Mouse (Mus musculus) liver, adult 2 months (tissue): Measurements from ENCODE around the gene Zfp366. TPM values are rescaled to one million over a fixed set of nuclear protein-coding genes. Genes with fewer than 3 reads are reported as not detected.
A peak's percentile ranks its signal among the peaks of the same experiment; 100 is the strongest.

Experiments
- DNase-seq: peaks from one replicate; pipeline ENCODE4 v3.0.0-alpha.2; 2011; ENCODE audit warnings: low read depth, low spot score; ENCODE audit errors: extremely low read depth
- H3K27ac ChIP-seq: fragments of 200-500 bp; replicated peaks from 2 replicates; pipeline ENCODE4 v1.5.1; 2012; ENCODE audit warnings: low read depth, mild to moderate bottlenecking, control low read depth, inconsistent platforms, low read length; ENCODE audit not compliant: insufficient read depth
- H3K27me3 ChIP-seq: fragments of 200-500 bp; 2 replicates; pipeline ENCODE4 v1.6.1; 2012; ENCODE audit warnings: mild to moderate bottlenecking, moderate library complexity, low read length, inconsistent platforms; ENCODE audit not compliant: control insufficient read depth, insufficient read depth
- H3K36me3 ChIP-seq: fragments of 200-500 bp; 2 replicates; pipeline ENCODE4 v1.6.1; 2012; ENCODE audit warnings: low read length, inconsistent platforms; ENCODE audit not compliant: control insufficient read depth, insufficient read depth
- H3K4me1 ChIP-seq: fragments of 200-500 bp; 2 replicates; pipeline ENCODE4 v1.6.1; 2011; ENCODE audit warnings: low read length; ENCODE audit not compliant: control insufficient read depth, insufficient read depth
- H3K4me3 ChIP-seq: fragments of 200-500 bp; 2 replicates; pipeline ENCODE4 v1.5.1; 2011; ENCODE audit warnings: low read depth, mild to moderate bottlenecking, control low read depth, low read length, moderate library complexity; ENCODE audit not compliant: insufficient read depth
- H3K79me2 ChIP-seq: fragments of 200-500 bp; 2 replicates; pipeline ENCODE4 v1.6.1; 2012; ENCODE audit warnings: inconsistent platforms, mild to moderate bottlenecking, low read length, moderate library complexity; ENCODE audit not compliant: control insufficient read depth, insufficient read depth
- H3K9ac ChIP-seq: fragments of 200-500 bp; 2 replicates; pipeline ENCODE4 v1.6.1; 2012; ENCODE audit warnings: low read depth, mild to moderate bottlenecking, control low read depth, inconsistent platforms, low read length
- CTCF ChIP-seq: fragments of 200-500 bp; IDR thresholded peaks from 2 replicates; pipeline ENCODE4 v1.5.1; 2011; ENCODE audit warnings: low read depth, low read length, control low read depth
- POLR2A ChIP-seq: fragments of 200-500 bp; IDR thresholded peaks from 2 replicates; pipeline ENCODE4 v1.6.1; 2011; ENCODE audit warnings: low read length, control low read depth; ENCODE audit not compliant: insufficient read depth; ENCODE audit errors: extremely low read depth
- WGBS: fragments of 180-500 bp; shearing (Covaris S2); methylation state at CpG from one replicate; pipeline ENCODE4 v1.1.7; 2018; 5-methylcytosine and 5-hydroxymethylcytosine counted together
- polyA plus RNA-seq: library from polyadenylated mRNA; depleted of rRNA; stranded (reverse); fragments of >200 nt; gene quantifications from 2 replicates; pipeline ENCODE4 v1.2.3, GENCODE M21; 2012
- total RNA-seq: library from RNA; depleted of rRNA; stranded (reverse); fragments of >200 nt; gene quantifications from 2 replicates; pipeline ENCODE4 v1.2.3, GENCODE M21; 2014

The Zfp366 gene
- total and polyA plus RNA-seq, 2 experiments, result 0.56 to 0.74 TPM

DNA sequence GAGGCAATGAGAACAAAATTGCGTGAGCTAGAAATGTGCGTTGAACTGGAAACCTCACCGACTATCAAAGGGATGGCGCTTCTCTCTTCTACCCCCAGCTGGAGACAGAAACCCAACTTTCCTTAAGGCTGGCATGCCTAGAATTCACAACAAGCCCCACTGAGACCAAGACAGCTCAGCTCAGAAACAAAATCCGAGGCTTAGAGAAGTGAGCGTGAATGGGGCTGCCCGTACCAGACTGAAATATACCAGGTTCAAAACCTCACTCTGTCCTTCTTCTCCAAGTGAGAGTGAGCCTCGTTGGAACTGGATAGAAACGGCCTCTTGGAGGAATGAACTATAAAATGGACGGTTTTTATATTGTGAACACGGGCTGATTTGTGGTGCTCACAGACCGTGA lies 99.3 kb downstream of the Zfp366 start:
- no peak for DNase-seq
- Histone ChIP-seq H3K36me3 (no peaks in the 10 kb centered on the region), H3K9ac (no peak overlapping the region), H3K4me1 (0 out of 2 replicates have a peak, but pooled peaks cover 2% of the 10 kb centered on the region), H3K79me2 (no peaks in the 10 kb centered on the region), H3K27me3 (no peaks in the 10 kb centered on the region), H3K4me3 (no peak overlapping the region), H3K27ac (no peak overlapping the region)
- WGBS, result 94% methylated on average over 12 of the region's 12 CpGs
- TF ChIP-seq CTCF, result no peak
- TF ChIP-seq POLR2A, result no peak

DNA sequence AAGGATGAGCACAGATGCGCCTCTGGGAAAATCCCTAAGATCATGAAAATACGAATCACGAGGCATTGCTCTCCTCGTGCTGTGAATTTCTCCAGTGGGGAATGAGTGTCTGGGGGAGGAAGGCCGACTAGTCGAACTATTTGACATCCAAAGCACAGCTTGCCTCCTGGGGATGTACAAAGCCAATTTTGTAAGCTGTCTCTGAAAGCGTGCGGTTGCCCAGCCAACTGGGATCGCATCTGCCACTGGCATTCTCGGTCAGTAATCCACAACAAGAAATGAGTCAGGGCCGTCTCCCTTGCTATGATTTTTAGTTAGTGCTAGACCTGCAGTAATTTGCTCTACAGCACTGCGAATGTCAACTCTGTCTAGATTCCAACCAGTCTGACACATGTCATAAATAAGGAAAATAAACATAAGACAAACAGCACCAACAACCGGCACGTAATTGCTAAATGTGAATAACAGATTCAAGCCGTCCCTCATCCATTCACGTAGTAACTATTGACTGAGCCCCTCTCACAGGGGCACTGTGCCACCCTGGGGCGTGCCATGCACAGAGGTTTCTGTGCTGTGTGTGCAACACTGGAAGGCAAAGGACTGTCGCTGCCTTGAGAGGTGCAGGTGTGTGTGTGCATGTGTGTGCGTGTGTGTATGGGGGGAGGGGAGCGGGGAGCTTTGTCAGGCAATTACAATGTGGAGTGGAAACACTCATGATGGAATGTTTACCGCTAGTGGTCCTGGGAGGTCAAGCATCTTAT lies 100.0 kb downstream of the Zfp366 start:
- Histone ChIP-seq H3K79me2 (no peaks in the 10 kb centered on the region), H3K9ac (no peak overlapping the region), H3K4me3 (no peak overlapping the region), H3K27me3 (no peaks in the 10 kb centered on the region), H3K27ac (no peak overlapping the region), H3K36me3 (no peaks in the 10 kb centered on the region), H3K4me1 (no peaks in the 10 kb centered on the region)
- no peak for TF ChIP-seq CTCF
- no peak for TF ChIP-seq POLR2A
- WGBS, result 93% methylated on average over 21 of the region's 21 CpGs
- no peak for DNase-seq

DNA sequence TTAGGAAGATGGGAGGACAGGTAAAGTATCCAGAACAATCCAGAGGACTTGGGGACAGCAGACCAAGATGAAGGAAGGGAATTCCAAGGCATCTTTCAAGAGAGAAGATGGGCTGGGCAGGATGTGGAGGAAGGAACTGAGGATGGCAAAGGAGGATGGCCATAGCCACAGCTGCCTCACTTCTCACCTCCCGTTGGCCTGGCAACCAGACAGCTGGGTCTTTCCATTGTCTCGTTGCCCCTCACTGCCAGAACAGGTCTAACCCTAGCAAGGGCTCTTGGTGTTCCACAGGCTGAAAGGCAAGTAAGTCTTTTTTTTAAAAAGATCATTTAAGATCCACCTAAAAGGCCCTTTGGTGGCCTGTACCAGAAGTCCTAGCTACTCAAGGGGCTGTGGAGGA lies 100.6 kb downstream of the Zfp366 start:
- no peak for DNase-seq
- Histone ChIP-seq H3K27ac (no peak overlapping the region), H3K27me3 (no peaks in the 10 kb centered on the region), H3K4me3 (no peak overlapping the region), H3K9ac (no peak overlapping the region), H3K36me3 (no peaks in the 10 kb centered on the region), H3K4me1 (no peaks in the 10 kb centered on the region), H3K79me2 (no peaks in the 10 kb centered on the region)
- TF ChIP-seq POLR2A, result no peak
- TF ChIP-seq CTCF, result no peak
- 60% methylated on average over 2 of the region's 2 CpGs for WGBS

DNA sequence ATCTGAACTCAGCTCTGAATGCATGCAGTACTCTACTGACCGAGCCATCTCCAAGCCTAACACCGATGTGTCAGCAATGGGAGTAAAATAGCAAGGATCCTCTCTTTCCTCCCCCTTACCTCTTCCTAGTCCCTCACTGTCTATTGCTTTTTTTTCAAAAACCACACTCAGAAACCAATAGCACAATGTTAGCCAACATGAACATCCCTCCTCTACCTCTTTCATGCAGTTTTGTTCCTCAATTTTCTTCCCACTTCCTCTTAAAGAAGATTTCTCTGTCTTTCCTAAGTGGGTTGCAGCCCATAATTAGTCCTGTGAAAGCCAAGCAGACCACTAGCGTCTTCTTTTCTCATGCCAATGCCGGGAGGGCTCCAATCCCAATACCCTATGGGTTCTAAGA lies 102.6 kb downstream of the Zfp366 start:
- H3K79me2 ChIP-seq, result no peaks in the 10 kb centered on the region
- TF ChIP-seq CTCF (no peak), POLR2A (no peak)
- no peaks in the 10 kb centered on the region for H3K27me3 ChIP-seq
- H3K9ac ChIP-seq, result no peak overlapping the region
- peak; percentile 30 for DNase-seq
- no peak overlapping the region for H3K4me3 ChIP-seq
- H3K36me3 ChIP-seq, result no peaks in the 10 kb centered on the region
- 90% methylated on average over 4 of the region's 4 CpGs for WGBS
- no peak overlapping the region for H3K27ac ChIP-seq
- H3K4me1 ChIP-seq, result no peaks in the 10 kb centered on the region

DNA sequence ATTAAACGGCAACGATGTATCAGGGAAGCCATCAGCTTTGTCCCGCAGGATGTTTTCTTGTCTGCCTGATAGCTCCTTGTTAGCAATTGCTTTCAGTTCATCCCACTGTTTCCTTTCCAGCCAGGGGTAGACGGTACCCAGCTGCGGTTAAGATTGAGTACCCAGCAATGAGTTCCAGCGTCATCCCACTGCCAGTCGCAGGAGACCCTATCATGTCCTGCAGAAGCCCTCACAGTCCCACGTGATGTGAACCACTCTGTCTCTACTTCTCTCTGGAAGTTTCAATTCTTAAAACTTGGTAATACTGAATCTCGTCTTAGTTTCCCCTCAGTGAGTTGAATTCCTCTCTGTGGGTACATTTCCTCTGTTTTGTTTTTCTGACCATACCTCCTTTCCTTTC lies 103.2 kb downstream of the Zfp366 start:
- no peaks in the 10 kb centered on the region for H3K79me2 ChIP-seq
- H3K9ac ChIP-seq, result no peak overlapping the region
- H3K27ac ChIP-seq, result no peak overlapping the region
- TF ChIP-seq CTCF (no peak), POLR2A (no peak)
- H3K4me3 ChIP-seq, result no peak overlapping the region
- no peaks in the 10 kb centered on the region for H3K36me3 ChIP-seq
- no peaks in the 10 kb centered on the region for H3K4me1 ChIP-seq
- 81% methylated on average over 9 of the region's 9 CpGs for whole genome bisulfite sequencing
- DNase-seq, result peak; percentile 38
- no peaks in the 10 kb centered on the region for H3K27me3 ChIP-seq

DNA sequence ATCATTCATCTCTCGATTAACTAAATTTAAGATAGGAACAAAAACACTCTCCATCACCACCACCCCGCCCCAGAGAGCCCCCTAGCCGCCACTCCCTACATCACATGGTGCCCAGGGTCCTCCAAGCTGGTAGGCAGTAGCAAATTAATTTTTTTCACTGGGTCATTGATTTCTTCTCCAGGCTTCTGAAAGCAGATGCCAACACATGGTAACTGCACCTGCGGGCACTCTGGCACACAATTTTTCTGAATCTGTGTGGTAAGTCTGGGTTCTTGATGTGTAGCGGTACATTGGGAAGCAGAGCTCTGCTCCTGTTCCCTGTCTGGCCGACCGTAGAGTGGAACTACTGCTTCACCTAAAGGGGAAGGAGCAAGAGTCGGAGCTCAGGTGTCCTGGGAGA lies 106.1 kb downstream of the Zfp366 start:
- TF ChIP-seq POLR2A (no peak), CTCF (no peak)
- Histone ChIP-seq H3K9ac (no peak overlapping the region), H3K4me1 (no peaks in the 10 kb centered on the region), H3K4me3 (no peak overlapping the region), H3K79me2 (no peaks in the 10 kb centered on the region), H3K27ac (no peak overlapping the region), H3K27me3 (no peaks in the 10 kb centered on the region), H3K36me3 (no peaks in the 10 kb centered on the region)
- DNase-seq, result no peak
- WGBS, result 91% methylated on average over 8 of the region's 8 CpGs
